25 mouse cellular contexts compared by ENCODE assay signal in genomic region chr14:120543846-120544245, GRCm38 (mm10).
A peak's percentile ranks its signal among the peaks of the same experiment; 100 is the strongest.
DNase-seq lines count a peak whose midpoint lies in the region; ATAC-seq and TF ChIP-seq lines count a peak whose summit lies in the region.
"Had no signal": no experiment of that assay in that cellular context is flagged by ENCODE, and none has a peak within 500 bp of the region (broad histone marks: within the 10 kb centered on the region; RNA-seq: fewer than 3 reads in every experiment).

No protein-coding gene starts in this region.

- no peak overlapping the region for H3K4me2 ChIP-seq in heart, embryonic 11.5 days
- H3K4me2 ChIP-seq in kidney, embryonic 16.5 days (replicated peaks; ENCODE audit: low read depth, low read length): no peak overlapping the region
- no peak overlapping the region for H3K4me2 ChIP-seq in lung, embryonic 14.5 days
- H3K4me2 ChIP-seq: hindbrain, embryonic 15.5 days; midbrain, embryonic 13.5 days; neural tube, embryonic 13.5 days had no signal

- TF ChIP-seq EP300 in heart, adult 2 months (IDR thresholded peaks at IDR 0.05; ENCODE audit: insufficient read depth, low read depth, low read length): no peak

- H3K9ac ChIP-seq in heart, adult 2 months (ENCODE audit: low read depth, low read length): no peak overlapping the region
- no peak overlapping the region for H3K9ac ChIP-seq in heart, embryonic 11.5 days (ENCODE audit: low read depth, low read length)
- H3K9ac ChIP-seq in kidney, embryonic 16.5 days (replicated peaks; ENCODE audit: low read length): no peak overlapping the region
- H3K9ac ChIP-seq in lung, embryonic 14.5 days: no peak overlapping the region
- H3K9ac ChIP-seq: hindbrain, embryonic 15.5 days; midbrain, embryonic 13.5 days; neural tube, embryonic 13.5 days had no signal

- WGBS in heart, adult 2 months: 57% methylated on average over 6 of the region's 6 CpGs
- 80% methylated on average over 6 of the region's 6 CpGs for WGBS in heart, embryonic 11.5 days (ENCODE audit: insufficient replicate concordance)
- WGBS in kidney, embryonic 16.5 days: 77% methylated on average over 6 of the region's 6 CpGs
- 44% methylated on average over 6 of the region's 6 CpGs for WGBS in lung, embryonic 14.5 days

- H3K27ac ChIP-seq in heart, adult 2 months: peak overlapping the region; percentile 47
- no peak overlapping the region for H3K27ac ChIP-seq in heart, embryonic 11.5 days (ENCODE audit: low read depth, low read length)
- no peak overlapping the region for H3K27ac ChIP-seq in kidney, embryonic 16.5 days (ENCODE audit: low read length)
- H3K27ac ChIP-seq in lung, embryonic 14.5 days (ENCODE audit: low read depth): no peak overlapping the region
- H3K27ac ChIP-seq: hindbrain, embryonic 10.5 days; hindbrain, embryonic 15.5 days; macrophage; midbrain, embryonic 13.5 days; neural tube, embryonic 13.5 days; stomach, postnatal 0 days had no signal

- H3K4me3 ChIP-seq in heart, adult 2 months: no peak overlapping the region
- no peak overlapping the region for H3K4me3 ChIP-seq in heart, embryonic 11.5 days (ENCODE audit: low read depth, low read length)
- H3K4me3 ChIP-seq in kidney, embryonic 16.5 days (ENCODE audit: low read length): no peak overlapping the region
- H3K4me3 ChIP-seq in lung, embryonic 14.5 days (ENCODE audit: low read depth, low read length): no peak overlapping the region
- H3K4me3 ChIP-seq: erythroblast, embryonic 14.5 days; gastrocnemius, adult 2 months; hindbrain, embryonic 10.5 days; hindbrain, embryonic 15.5 days; midbrain, embryonic 13.5 days; neural tube, embryonic 13.5 days had no signal

- no peak for DNase-seq in heart, adult 2 months
- DNase-seq in kidney, adult 9 months: peak; percentile 46
- DNase-seq in lung, embryonic 14.5 days: peak; percentile 87
- DNase-seq in lung, postnatal 36 days: no peak
- peak; percentile 32 to 70 for DNase-seq in lung, postnatal 4 days
- DNase-seq: adrenal gland, adult 8-10 months; cerebellum, adult 2 months; cerebellum, postnatal 14 days; gastrocnemius, adult 2 months; gastrocnemius, postnatal 36 days; layer of hippocampus, adult 9-11 months; right cerebral cortex, postnatal 4 days; thymus, adult 18-20 months had no signal

- H3K4me1 ChIP-seq in heart, adult 2 months (ENCODE audit: control insufficient read depth, insufficient read depth, low read length): peaks cover 13% of the 10 kb centered on the region
- H3K4me1 ChIP-seq in heart, embryonic 11.5 days (ENCODE audit: control insufficient read depth, insufficient read depth, low read length): no peaks in the 10 kb centered on the region
- no peaks in the 10 kb centered on the region for H3K4me1 ChIP-seq in kidney, embryonic 16.5 days (ENCODE audit: insufficient read depth, low read length)
- no peaks in the 10 kb centered on the region for H3K4me1 ChIP-seq in lung, embryonic 14.5 days (ENCODE audit: insufficient read depth)
- H3K4me1 ChIP-seq: hindbrain, embryonic 10.5 days; hindbrain, embryonic 15.5 days; midbrain, embryonic 13.5 days; neural tube, embryonic 13.5 days had no signal

- no peaks in the 10 kb centered on the region for H3K79me2 ChIP-seq in heart, adult 2 months (replicated peaks; ENCODE audit: control insufficient read depth, insufficient read depth, low read length)

- H3K36me3 ChIP-seq in heart, adult 2 months (ENCODE audit: control insufficient read depth, insufficient read depth, low read length): no peaks in the 10 kb centered on the region; the same call in 1 of the 2 replicates
- no peaks in the 10 kb centered on the region for H3K36me3 ChIP-seq in heart, embryonic 11.5 days (ENCODE audit: control insufficient read depth, insufficient read depth, low read length)
- H3K36me3 ChIP-seq in kidney, embryonic 16.5 days (ENCODE audit: insufficient read depth, low read length): no peaks in the 10 kb centered on the region
- no peaks in the 10 kb centered on the region for H3K36me3 ChIP-seq in lung, embryonic 14.5 days (ENCODE audit: insufficient read depth)
- H3K36me3 ChIP-seq: G1E; hindbrain, embryonic 10.5 days; hindbrain, embryonic 15.5 days; midbrain, embryonic 13.5 days; neural tube, embryonic 13.5 days had no signal

- TF ChIP-seq POLR2A in heart, adult 2 months (IDR thresholded peaks at IDR 0.05; ENCODE audit: insufficient read depth, low read depth, low read length): no peak

- no peak for ATAC-seq in heart, embryonic 11.5 days (replicated peaks; ENCODE audit: insufficient number of reproducible peaks, low FRiP score, low TSS enrichment)
- no peak for ATAC-seq in kidney, embryonic 16.5 days (ENCODE audit: low FRiP score, low TSS enrichment)
- ATAC-seq in lung, embryonic 14.5 days (ENCODE audit: insufficient read depth): peak; percentile 59
- ATAC-seq: forebrain, embryonic 16.5 days; inflammation-experienced regulatory T-cells, adult 6 months; midbrain, embryonic 13.5 days had no signal

- H3K9me3 ChIP-seq in heart, embryonic 11.5 days (replicated peaks; ENCODE audit: control insufficient read depth, low read length): no peaks in the 10 kb centered on the region
- no peaks in the 10 kb centered on the region for H3K9me3 ChIP-seq in kidney, embryonic 16.5 days (ENCODE audit: low read length)
- H3K9me3 ChIP-seq in lung, embryonic 14.5 days (ENCODE audit: low read depth, low read length): no peaks in the 10 kb centered on the region
- H3K9me3 ChIP-seq: hindbrain, embryonic 10.5 days; hindbrain, embryonic 15.5 days; midbrain, embryonic 13.5 days; neural tube, embryonic 13.5 days had no signal

- TF ChIP-seq CTCF in heart, adult 2 months (IDR thresholded peaks at IDR 0.05): no peak
- no peak for TF ChIP-seq CTCF in lung, embryonic 14.5 days (IDR thresholded peaks at IDR 0.05; ENCODE audit: low read depth)

- intact Hi-C loops in heart, adult 2 months (cut with DNase I): no loop called here

- H3K27me3 ChIP-seq in heart, adult 2 months (ENCODE audit: control insufficient read depth, insufficient read depth, low read length): no peaks in the 10 kb centered on the region
- no peaks in the 10 kb centered on the region for H3K27me3 ChIP-seq in heart, embryonic 11.5 days (ENCODE audit: control insufficient read depth, insufficient read depth, low read length)
- H3K27me3 ChIP-seq in kidney, embryonic 16.5 days (ENCODE audit: insufficient read depth, low read length): no peaks in the 10 kb centered on the region
- no peaks in the 10 kb centered on the region for H3K27me3 ChIP-seq in lung, embryonic 14.5 days (ENCODE audit: insufficient read depth, low read length)
- H3K27me3 ChIP-seq: hindbrain, embryonic 15.5 days; midbrain, embryonic 13.5 days; neural tube, embryonic 13.5 days had no signal

Comparison
In these comparisons a context has a peak if more than half of its experiments do, and no peak if none do; other contexts are left out.
1. DNase-seq: peak in kidney, adult 9 months (single experiment), lung, embryonic 14.5 days (single experiment) and lung, postnatal 4 days (2 of 2); none in heart, adult 2 months (0 of 2) and lung, postnatal 36 days (single experiment).